Mouse (Mus musculus) stomach, embryonic 14.5 days (tissue): Measurements from ENCODE around the gene Ppfia3. TPM values are rescaled to one million over a fixed set of nuclear protein-coding genes. Genes with fewer than 3 reads are reported as not detected.
"Not testable (repeated sequence)": the region's sequence is repeated elsewhere in the genome, so short reads cannot be mapped to it uniquely, and the experiment has no call there.

ENCODE experiments used
- ATAC-seq: fragments of 200-750 bp; cut with Nextera tagmentation; 2 replicates; pipeline ENCODE4 v1.8.0; 2017; ENCODE audit warnings: low read depth, moderate TSS enrichment; ENCODE audit not compliant: insufficient number of reproducible peaks, insufficient read depth, low FRiP score
- H3K27ac ChIP-seq: fragments of 300-500 bp; sonication (generic); 2 replicates; pipeline ENCODE4 v1.5.1; 2014; ENCODE audit warnings: mild to moderate bottlenecking, low read length, moderate library complexity, mixed read lengths
- H3K27me3 ChIP-seq: fragments of 300-500 bp; sonication (generic); 2 replicates; pipeline ENCODE4 v1.6.1; 2014; ENCODE audit warnings: low read length, control low read depth, mixed read lengths; ENCODE audit not compliant: control insufficient read depth, insufficient read depth
- H3K36me3 ChIP-seq: fragments of 300-500 bp; sonication (generic); 2 replicates; pipeline ENCODE4 v1.6.1; 2014; ENCODE audit warnings: mild to moderate bottlenecking, control low read depth, low read length, moderate library complexity, mixed read lengths; ENCODE audit not compliant: control insufficient read depth, insufficient read depth
- H3K4me1 ChIP-seq: fragments of 300-500 bp; sonication (generic); 2 replicates; pipeline ENCODE4 v1.6.1; 2014; ENCODE audit warnings: low read length, control low read depth, mixed read lengths; ENCODE audit not compliant: control insufficient read depth, insufficient read depth
- H3K4me2 ChIP-seq: fragments of 300-500 bp; sonication (generic); replicated peaks from 2 replicates; pipeline ENCODE4 v1.6.1; 2014; ENCODE audit warnings: low read depth, low read length, control low read depth
- H3K4me3 ChIP-seq: fragments of 300-500 bp; sonication (generic); 2 replicates; pipeline ENCODE4 v1.5.1; 2014; ENCODE audit warnings: low read depth, low read length, control low read depth
- H3K9ac ChIP-seq: fragments of 300-500 bp; sonication (generic); replicated peaks from 2 replicates; pipeline ENCODE4 v1.6.1; 2014; ENCODE audit warnings: low read depth, mild to moderate bottlenecking, control low read depth, low read length, moderate library complexity, mixed read lengths
- H3K9me3 ChIP-seq: fragments of 300-500 bp; sonication (generic); 2 replicates; pipeline ENCODE4 v1.6.1; 2016; ENCODE audit warnings: low read depth, low read length, control low read depth; ENCODE audit not compliant: control insufficient read depth
- WGBS: fragments of 180-500 bp; shearing (Covaris S2); extraction: QIAGEN DNeasy Blood & Tissue Kit; methylation state at CpG from one replicate; pipeline ENCODE4 v1.1.7; 2014; 5-methylcytosine and 5-hydroxymethylcytosine counted together
- polyA plus RNA-seq: library from polyadenylated mRNA; unstranded; fragments of >200 nt; fragmentation: Nextera tagmentation; extraction: Ambion mirVana; gene quantifications from 2 replicates; pipeline ENCODE4 v1.2.1, GENCODE M21; 2014

Gene Ppfia3
- polyA plus RNA-seq, 1 experiment from 2014 or later = 6.1 TPM

DNA sequence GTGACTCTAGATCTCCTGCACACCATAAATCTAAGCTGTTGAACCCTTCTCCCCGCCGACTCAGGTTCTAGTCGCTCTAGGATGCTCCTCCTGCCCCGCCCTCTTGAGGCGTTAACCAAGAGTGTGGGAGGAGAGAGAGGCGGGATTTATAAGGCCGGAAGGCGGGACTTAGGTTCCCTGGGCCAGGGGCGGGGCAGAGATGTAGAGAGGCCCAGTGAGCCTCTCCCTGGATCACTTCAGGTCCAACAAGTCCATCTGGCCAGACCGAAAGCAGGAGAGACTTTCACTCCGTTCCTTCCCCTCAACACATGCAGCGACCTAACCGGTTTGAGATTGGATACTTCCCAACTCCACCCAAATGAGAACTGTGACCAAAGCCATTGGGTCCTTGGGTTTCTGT, 4.0 kb downstream of the Ppfia3 start:
- peaks cover 15% of the 10 kb centered on the region; the same call in 1 of the 2 replicates for H3K4me1 ChIP-seq
- H3K9ac ChIP-seq = no peak overlapping the region
- H3K36me3 ChIP-seq = no peaks in the 10 kb centered on the region
- no peak overlapping the region for H3K4me2 ChIP-seq
- WGBS = 6% methylated on average over 13 of the region's 13 CpGs
- H3K9me3 ChIP-seq = no peaks in the 10 kb centered on the region
- H3K4me3 ChIP-seq = no peak overlapping the region
- peaks cover 26% of the 10 kb centered on the region; the same call in 1 of the 2 replicates for H3K27me3 ChIP-seq
- ATAC-seq = no peak
- no peak overlapping the region for H3K27ac ChIP-seq

DNA sequence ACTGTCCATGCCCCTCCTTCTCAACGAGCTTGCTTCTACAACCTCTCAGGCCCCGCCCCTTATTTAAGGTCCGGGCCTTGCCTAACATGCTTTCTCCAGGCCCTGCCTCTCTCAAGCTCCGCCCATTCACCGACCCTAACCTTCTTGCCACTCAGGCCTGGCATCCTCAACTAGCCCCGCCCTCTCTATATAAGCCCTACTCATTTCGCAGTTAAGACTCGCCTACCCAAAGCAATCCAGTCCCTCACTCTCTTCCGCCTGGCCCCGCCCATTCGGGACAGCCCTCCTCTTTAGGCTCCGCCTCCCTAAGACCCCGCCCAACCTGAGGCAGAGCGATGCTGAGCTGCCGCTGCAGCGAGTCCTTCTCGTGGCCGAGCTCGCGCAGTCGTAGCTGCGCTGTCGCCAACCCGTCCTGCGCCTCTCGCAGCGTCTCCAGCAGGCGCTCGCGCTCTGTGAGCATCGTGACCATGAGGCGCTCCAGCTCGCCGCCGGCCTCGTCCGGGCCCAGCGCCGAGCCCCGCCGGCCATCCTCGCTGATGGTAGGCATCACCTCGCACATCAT, 5.5 kb downstream of the Ppfia3 start:
- 0 out of 2 replicates have a peak overlapping the region, but pooled peaks have one; percentile 10 for H3K9ac ChIP-seq
- H3K4me2 ChIP-seq = peak overlapping the region; percentile 73
- peak overlapping the region; percentile 32 for H3K4me3 ChIP-seq
- no peaks in the 10 kb centered on the region for H3K9me3 ChIP-seq
- H3K36me3 ChIP-seq = no peaks in the 10 kb centered on the region
- H3K4me1 ChIP-seq = peaks cover 12% of the 10 kb centered on the region; the same call in 1 of the 2 replicates
- H3K27me3 ChIP-seq = peaks cover 26% of the 10 kb centered on the region; the same call in 1 of the 2 replicates
- under 1% methylated on average over 43 of the region's 43 CpGs for WGBS
- peak; percentile 80 for ATAC-seq
- H3K27ac ChIP-seq = no peak overlapping the region

DNA sequence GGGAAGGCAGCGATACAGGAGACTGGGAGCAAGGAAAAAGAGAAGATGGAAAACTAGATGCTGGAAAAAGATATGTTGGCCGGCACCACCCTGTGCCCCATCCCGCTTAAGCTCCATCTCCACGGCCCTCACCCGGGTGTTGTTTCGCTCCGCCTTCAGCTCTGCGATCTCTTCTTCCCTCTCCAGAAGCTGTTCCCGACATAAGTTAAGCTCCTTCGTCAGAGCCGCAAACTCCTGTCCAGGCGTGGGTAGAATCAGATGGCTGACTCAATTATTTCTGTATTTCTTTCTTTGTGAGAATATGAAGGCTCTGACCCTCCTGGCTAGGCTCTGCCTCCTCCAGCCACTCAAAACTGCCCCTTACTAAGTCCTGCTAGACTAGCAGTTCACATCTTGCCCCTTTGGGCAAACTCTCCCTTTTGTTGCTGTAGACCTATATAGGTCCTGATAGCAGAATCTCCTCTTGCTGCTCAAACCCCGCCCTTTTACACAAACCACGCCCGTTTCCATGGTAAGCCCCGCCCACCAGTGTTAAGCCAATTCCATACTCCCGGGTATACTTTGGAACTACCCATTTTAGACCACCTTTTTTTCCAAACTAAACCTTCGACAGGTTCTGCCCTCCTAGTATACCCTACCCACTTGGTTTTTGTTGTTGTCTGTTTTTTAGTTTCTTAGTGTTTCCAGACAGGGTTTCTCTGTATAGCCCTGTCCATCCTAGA, 6.3 kb downstream of the Ppfia3 start:
- no peak overlapping the region for H3K4me3 ChIP-seq
- ATAC-seq = no peak
- no peak overlapping the region for H3K27ac ChIP-seq
- 50% methylated on average over 18 of the region's 18 CpGs for WGBS
- H3K9me3 ChIP-seq = no peaks in the 10 kb centered on the region
- peak overlapping the region; percentile 73; the same call in 1 of the 2 replicates for H3K4me2 ChIP-seq
- no peaks in the 10 kb centered on the region for H3K36me3 ChIP-seq
- H3K4me1 ChIP-seq = peaks cover 7% of the 10 kb centered on the region; the same call in 1 of the 2 replicates
- peaks cover 21% of the 10 kb centered on the region; the same call in 1 of the 2 replicates for H3K27me3 ChIP-seq
- H3K9ac ChIP-seq = no peak overlapping the region

DNA sequence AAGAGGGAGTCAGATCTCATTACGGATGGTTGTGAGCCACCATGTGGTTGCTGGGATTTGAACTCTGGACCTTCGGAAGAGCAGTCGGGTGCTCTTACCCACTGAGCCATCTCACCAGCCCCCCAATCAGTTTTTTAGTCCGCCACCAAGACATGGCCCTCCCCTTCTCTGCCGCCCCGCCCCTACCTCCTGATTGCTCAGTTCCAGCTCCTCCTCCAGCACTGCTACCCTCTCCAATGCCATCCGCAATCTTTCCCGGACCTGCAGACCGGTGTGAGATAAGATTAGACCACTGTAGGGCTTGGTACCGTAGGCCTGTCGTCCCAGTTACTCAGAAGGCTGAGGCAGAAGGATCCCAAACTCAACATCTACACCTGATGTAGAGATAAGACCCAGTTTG, 7.7 kb downstream of the Ppfia3 start:
- not testable (repeated sequence) for H3K4me2 ChIP-seq, H3K36me3 ChIP-seq, H3K4me3 ChIP-seq, ATAC-seq, H3K9me3 ChIP-seq, H3K9ac ChIP-seq, H3K27ac ChIP-seq, H3K4me1 ChIP-seq
- 59% methylated on average over 10 of the region's 11 CpGs for WGBS
- peaks cover 17% of the 10 kb centered on the region; the same call in 1 of the 2 replicates for H3K27me3 ChIP-seq

DNA sequence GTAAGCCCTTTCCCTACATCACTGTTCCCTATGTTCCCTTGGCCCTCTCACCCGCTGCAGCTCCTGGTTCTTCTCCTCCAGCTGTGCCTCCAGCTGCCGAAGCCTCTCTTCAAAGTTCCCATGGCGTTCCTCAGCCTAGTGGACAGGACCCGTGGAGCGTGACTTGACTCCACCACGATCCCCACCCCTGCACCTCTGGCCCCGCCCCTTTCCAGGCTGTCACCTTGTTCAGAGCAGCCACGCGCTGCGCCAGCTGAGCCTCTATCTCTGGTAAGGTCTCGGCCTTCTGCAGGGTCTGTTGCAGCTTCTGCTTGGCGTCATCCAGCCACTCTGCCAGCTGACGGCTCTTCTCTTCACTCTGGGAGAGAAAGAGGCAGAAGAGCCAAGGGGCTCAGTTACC, 10.7 kb downstream of the Ppfia3 start:
- Histone ChIP-seq H3K4me2 (no peak overlapping the region), H3K4me1 (no peaks in the 10 kb centered on the region), H3K4me3 (no peak overlapping the region), H3K9me3 (no peaks in the 10 kb centered on the region), H3K36me3 (no peaks in the 10 kb centered on the region), H3K9ac (no peak overlapping the region), H3K27ac (no peak overlapping the region), H3K27me3 (0 out of 2 replicates have a peak, but pooled peaks cover under 1% of the 10 kb centered on the region)
- 47% methylated on average over 13 of the region's 13 CpGs for WGBS
- no peak; the same call in 1 of the 2 replicates for ATAC-seq

DNA sequence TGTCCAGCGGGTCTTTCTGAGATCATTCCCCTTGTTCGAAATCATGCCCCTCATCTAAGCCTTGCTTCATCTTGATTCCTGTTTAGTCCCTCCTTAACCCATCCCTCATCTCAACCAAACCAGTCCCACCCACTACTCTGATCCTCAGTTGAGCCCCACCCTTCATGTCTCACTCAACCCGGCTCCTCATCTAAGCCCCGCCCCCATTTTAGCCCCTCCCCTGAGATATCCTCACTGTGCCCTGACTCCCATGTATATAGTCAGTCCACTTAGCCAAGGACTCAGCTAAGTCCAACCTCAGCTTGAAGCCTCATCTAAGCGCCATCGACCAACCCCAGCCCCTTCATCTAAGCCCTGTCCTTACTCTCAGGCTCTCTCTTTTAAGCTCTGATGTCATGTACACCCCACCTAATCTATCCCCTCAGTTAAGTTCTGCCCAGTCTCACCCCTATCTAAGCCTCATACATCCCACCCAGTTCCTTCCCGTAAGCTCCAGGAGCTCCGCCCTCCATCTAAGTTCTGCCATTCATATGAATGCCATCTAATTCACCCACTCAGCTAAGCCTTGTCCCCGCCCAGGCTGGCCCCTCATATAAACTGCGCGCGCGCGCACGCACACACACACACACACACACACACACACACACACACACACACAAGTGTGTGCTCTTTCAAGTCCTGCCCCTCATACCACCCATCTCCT, 11.3 kb downstream of the Ppfia3 start:
- no peak overlapping the region for H3K4me3 ChIP-seq
- H3K4me1 ChIP-seq = no peaks in the 10 kb centered on the region
- no peaks in the 10 kb centered on the region for H3K36me3 ChIP-seq
- no peaks in the 10 kb centered on the region for H3K9me3 ChIP-seq
- 70% methylated on average over 15 of the region's 15 CpGs for whole genome bisulfite sequencing
- no peak overlapping the region for H3K4me2 ChIP-seq
- ATAC-seq = no peak
- H3K27ac ChIP-seq = no peak overlapping the region
- H3K27me3 ChIP-seq = no peaks in the 10 kb centered on the region
- H3K9ac ChIP-seq = no peak overlapping the region

DNA sequence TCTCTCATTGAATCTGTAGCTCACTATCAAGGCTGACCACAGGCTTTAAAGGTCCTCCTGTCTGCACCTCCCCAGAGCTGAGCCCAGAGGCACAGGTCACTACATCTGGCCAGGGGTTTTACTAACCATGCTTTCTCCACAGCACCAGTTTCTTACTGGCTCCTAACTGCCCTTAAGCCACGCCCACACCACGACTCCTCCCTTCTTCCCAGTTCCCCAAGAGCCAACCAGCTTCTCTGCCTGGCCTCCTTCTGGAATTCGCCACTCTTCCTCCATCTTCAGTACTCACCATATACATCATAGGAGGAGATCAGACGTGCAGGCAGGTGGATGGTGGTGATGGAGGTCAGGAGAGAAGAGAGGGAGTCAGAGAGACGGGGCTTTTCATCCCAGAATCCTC, 13.8 kb downstream of the Ppfia3 start:
- H3K9me3 ChIP-seq = no peaks in the 10 kb centered on the region
- H3K36me3 ChIP-seq = no peaks in the 10 kb centered on the region
- no peak overlapping the region for H3K9ac ChIP-seq
- H3K4me3 ChIP-seq = no peak overlapping the region
- WGBS = 18% methylated on average over 5 of the region's 5 CpGs
- no peaks in the 10 kb centered on the region for H3K27me3 ChIP-seq
- no peaks in the 10 kb centered on the region for H3K4me1 ChIP-seq
- H3K27ac ChIP-seq = no peak overlapping the region
- ATAC-seq = no peak
- no peak overlapping the region for H3K4me2 ChIP-seq

DNA sequence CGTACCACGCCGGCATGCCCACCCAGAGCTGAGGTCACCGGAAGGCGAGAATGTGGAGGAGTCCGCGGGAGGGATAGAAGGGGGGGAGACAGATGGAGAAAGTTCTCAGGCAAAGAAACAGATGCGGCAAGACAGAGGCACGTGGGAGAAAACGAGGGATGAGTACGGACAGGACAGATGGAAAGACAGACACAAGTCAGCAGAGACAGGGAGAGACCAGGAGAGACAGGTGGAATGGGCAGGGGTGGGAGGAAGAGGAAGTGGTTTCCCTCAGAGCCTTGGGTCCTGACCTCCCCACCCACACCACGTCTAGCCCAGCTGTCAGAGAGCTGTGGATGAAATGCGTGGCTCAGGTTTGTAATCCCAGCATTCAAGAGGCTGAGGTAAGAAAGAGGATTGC, 19.9 kb downstream of the Ppfia3 start:
- ATAC-seq = no peak
- Histone ChIP-seq H3K9ac (no peak overlapping the region), H3K27me3 (no peaks in the 10 kb centered on the region), H3K36me3 (no peaks in the 10 kb centered on the region), H3K4me1 (no peaks in the 10 kb centered on the region), H3K27ac (no peak overlapping the region), H3K4me2 (no peak overlapping the region), H3K9me3 (no peaks in the 10 kb centered on the region), H3K4me3 (no peak overlapping the region)
- WGBS = 65% methylated on average over 13 of the region's 13 CpGs
